Mouse (Mus musculus) left cerebral cortex, postnatal 25 days (tissue): Measurements from ENCODE around the gene Zfp335. TPM values are rescaled to one million over a fixed set of nuclear protein-coding genes. Genes with fewer than 3 reads are reported as not detected.

Experiments
- DNase-seq, 2 experiments: peaks; one replicate each; pipeline ENCODE4 v3.0.0; 2022; ENCODE audit warnings: low spot score in 2 of 2, mixed read lengths in 1 of 2
- intact Hi-C: fragments of 180-260 bp; cut with DNase I; formaldehyde crosslinking; loops from one replicate; pipeline ENCODE4 v1.15.1; 2025
- total RNA-seq, 2 experiments: library from RNA; stranded (reverse); gene quantifications; 2 replicates each; pipeline ENCODE4 v1.2.3; 2021

Gene Zfp335
- 10 to 100 TPM; 24.3 TPM for total RNA-seq

GRCm38 (mm10) chr2:164911086-164912048 is at the start of gene Zfp335:
Zfp335 (minus strand) TSS chr2:164911757.
- intact Hi-C loops, result loop anchor here (1.0 to 2.0 kb wide), 2 partner anchors 32 to 79 kb away; partner anchors contain the start of genes Ctsa, Neurl2 and Pcif1
- peak; percentile 94 to 96 for DNase-seq

GRCm38 (mm10) chr2:164960716-164961441 is 49.3 kb upstream of the Zfp335 start, which contains the start of gene Slc12a5:
Slc12a5 (plus strand) TSS chr2:164960802.
- intact Hi-C loops, result loop anchor here (2.0 to 5.0 kb wide), 3 partner anchors 36 to 316 kb away; no protein-coding TSS in a partner anchor
- peak; percentile 58 to 63 for DNase-seq

GRCm38 (mm10) chr2:164957548-164958315 is 46.2 kb upstream of the Zfp335 start:
- intact Hi-C loops, result loop anchor here (5.0 kb wide), 1 partner anchor 405 kb away; no protein-coding TSS in a partner anchor
- DNase-seq, result no peak

- DNase-seq, result no peak
- intact Hi-C loops, result loop anchor here (5.0 kb wide), 1 partner anchor 406 kb away; no protein-coding TSS in a partner anchor
Measured at GRCm38 (mm10) chr2:164956195-164956594, 44.6 kb upstream of the Zfp335 start.

- no peak for DNase-seq
- intact Hi-C loops, result loop anchor here (5.0 kb wide), 1 partner anchor 407 kb away; no protein-coding TSS in a partner anchor
Measured at GRCm38 (mm10) chr2:164955725-164956124, 44.2 kb upstream of the Zfp335 start.

GRCm38 (mm10) chr2:164953224-164953623 is 41.7 kb upstream of the Zfp335 start:
- peak; percentile 72 to 82 for DNase-seq
- intact Hi-C loops, result no loop called here

- intact Hi-C loops, result no loop called here
- DNase-seq, result no peak
Measured at GRCm38 (mm10) chr2:164952448-164952847, 40.9 kb upstream of the Zfp335 start.

GRCm38 (mm10) chr2:164951745-164952144 is 40.2 kb upstream of the Zfp335 start:
- intact Hi-C loops, result no loop called here
- DNase-seq, result no peak

GRCm38 (mm10) chr2:164950501-164950900 is 38.9 kb upstream of the Zfp335 start:
- intact Hi-C loops, result no loop called here
- no peak for DNase-seq

GRCm38 (mm10) chr2:164948962-164949361 is 37.4 kb upstream of the Zfp335 start:
- DNase-seq, result no peak
- intact Hi-C loops, result no loop called here

GRCm38 (mm10) chr2:164947930-164948329 is 36.4 kb upstream of the Zfp335 start:
- intact Hi-C loops, result no loop called here
- no peak for DNase-seq

GRCm38 (mm10) chr2:164947506-164947905 is 35.9 kb upstream of the Zfp335 start:
- intact Hi-C loops, result no loop called here
- no peak for DNase-seq

- intact Hi-C loops, result no loop called here
- no peak for DNase-seq
Measured at GRCm38 (mm10) chr2:164942692-164943290, 31.2 kb upstream of the Zfp335 start.

- DNase-seq, result no peak
- intact Hi-C loops, result no loop called here
Measured at GRCm38 (mm10) chr2:164940140-164940830, 28.7 kb upstream of the Zfp335 start, which contains the start of gene Mmp9. Mmp9 (plus strand) TSS chr2:164940780.

GRCm38 (mm10) chr2:164939106-164939505 is 27.5 kb upstream of the Zfp335 start:
- intact Hi-C loops, result no loop called here
- DNase-seq, result no peak

GRCm38 (mm10) chr2:164938146-164939091 is 26.9 kb upstream of the Zfp335 start:
- intact Hi-C loops, result loop anchor here (1.0 kb wide), 1 partner anchor 30 kb away; no protein-coding TSS in a partner anchor

GRCm38 (mm10) chr2:164935991-164936390 is 24.4 kb upstream of the Zfp335 start:
- DNase-seq, result no peak

More at GRCm38 (mm10) chr2:164938146-164939091, 26.9 kb upstream of the Zfp335 start:
- DNase-seq, result peak; percentile 62 to 78

More at GRCm38 (mm10) chr2:164935991-164936390, 24.4 kb upstream of the Zfp335 start:
- intact Hi-C loops, result no loop called here
